Mouse (Mus musculus): ENCODE results near the gene Zcchc17. TPM values are rescaled to one million over a fixed set of nuclear protein-coding genes. Genes with fewer than 3 reads are reported as not detected.

The Zcchc17 gene
- polyA plus RNA-seq, 1 experiment from 2014 or later: 97.0 TPM

- 87% methylated on average over 3 of the region's 3 CpGs for WGBS
These were observed 47.2 kb downstream of the Zcchc17 start for GRCm38 (mm10) chr4:130312526-130312925.

GRCm38 (mm10) chr4:130309254-130309653 lies 50.5 kb downstream of the Zcchc17 start:
- peaks cover 9% of the 10 kb centered on the region for H3K27me3 ChIP-seq (ENCODE audit: control insufficient read depth, insufficient read depth, low read length)
- no peak overlapping the region for H3K27ac ChIP-seq (ENCODE audit: low read depth, low read length)
- H3K9ac ChIP-seq (replicated peaks; ENCODE audit: low read depth, low read length): peak overlapping the region; percentile 69
- H3K4me3 ChIP-seq (ENCODE audit: low read depth, low read length): peak overlapping the region; percentile 41
- H3K9me3 ChIP-seq (ENCODE audit: control insufficient read depth, low read length): no peaks in the 10 kb centered on the region
- H3K4me2 ChIP-seq (ENCODE audit: low read depth, low read length): peak overlapping the region; percentile 84
- WGBS: 46% methylated on average over 8 of the region's 8 CpGs
- H3K36me3 ChIP-seq (ENCODE audit: control insufficient read depth, insufficient read depth, low read length): peaks cover 4% of the 10 kb centered on the region; the same call in 1 of the 2 replicates
- ATAC-seq (ENCODE audit: low read depth): no peak
- 0 out of 2 replicates have a peak, but pooled peaks cover 2% of the 10 kb centered on the region for H3K4me1 ChIP-seq (ENCODE audit: control insufficient read depth, insufficient read depth, low read length)

More at GRCm38 (mm10) chr4:130312526-130312925, 47.2 kb downstream of the Zcchc17 start:
- ATAC-seq (ENCODE audit: low read depth): no peak
- no peak overlapping the region for H3K4me3 ChIP-seq (ENCODE audit: low read depth, low read length)
- H3K27ac ChIP-seq (ENCODE audit: low read depth, low read length): no peak overlapping the region
- H3K4me2 ChIP-seq (ENCODE audit: low read depth, low read length): no peak overlapping the region
- 0 out of 2 replicates have a peak, but pooled peaks cover 2% of the 10 kb centered on the region for H3K4me1 ChIP-seq (ENCODE audit: control insufficient read depth, insufficient read depth, low read length)
- H3K9me3 ChIP-seq (ENCODE audit: control insufficient read depth, low read length): no peaks in the 10 kb centered on the region
- no peak overlapping the region for H3K9ac ChIP-seq (replicated peaks; ENCODE audit: low read depth, low read length)
- no peaks in the 10 kb centered on the region for H3K27me3 ChIP-seq (ENCODE audit: control insufficient read depth, insufficient read depth, low read length)
- H3K36me3 ChIP-seq (ENCODE audit: control insufficient read depth, insufficient read depth, low read length): peaks cover 18% of the 10 kb centered on the region

GRCm38 (mm10) chr4:130308231-130309081 lies 51.3 kb downstream of the Zcchc17 start, which contains the start of the genes Fabp3 and Gm10570:
Gene Fabp3, plus strand, starts transcription at chr4:130308595.
Gene Gm10570, minus strand, starts transcription at chr4:130308674.
- Histone ChIP-seq H3K9me3 (ENCODE audit: control insufficient read depth, low read length) (no peaks in the 10 kb centered on the region), H3K9ac (replicated peaks; ENCODE audit: low read depth, low read length) (peak within 1 kb of the TSS; percentile 69), H3K4me3 (ENCODE audit: low read depth, low read length) (peak within 1 kb of the TSS; percentile 41), H3K36me3 (ENCODE audit: control insufficient read depth, insufficient read depth, low read length) (no peaks in the 10 kb centered on the region), H3K4me2 (ENCODE audit: low read depth, low read length) (peak within 1 kb of the TSS; percentile 84), H3K4me1 (ENCODE audit: control insufficient read depth, insufficient read depth, low read length) (0 out of 2 replicates have a peak, but pooled peaks cover 2% of the 10 kb centered on the region), H3K27ac (ENCODE audit: low read depth, low read length) (peak within 1 kb of the TSS; percentile 18), H3K27me3 (ENCODE audit: control insufficient read depth, insufficient read depth, low read length) (peaks cover 9% of the 10 kb centered on the region)
- under 1% methylated on average over 50 of the region's 52 CpGs for WGBS
- ATAC-seq (ENCODE audit: low read depth): peak; percentile 77

- Histone ChIP-seq H3K9me3 (ENCODE audit: control insufficient read depth, low read length) (no peaks in the 10 kb centered on the region), H3K27ac (ENCODE audit: low read depth, low read length) (peak overlapping the region; percentile 12; the same call in 1 of the 2 replicates), H3K36me3 (ENCODE audit: control insufficient read depth, insufficient read depth, low read length) (no peaks in the 10 kb centered on the region), H3K4me1 (ENCODE audit: control insufficient read depth, insufficient read depth, low read length) (0 out of 2 replicates have a peak, but pooled peaks cover 2% of the 10 kb centered on the region), H3K27me3 (ENCODE audit: control insufficient read depth, insufficient read depth, low read length) (peaks cover 9% of the 10 kb centered on the region), H3K9ac (replicated peaks; ENCODE audit: low read depth, low read length) (peak overlapping the region; percentile 69; the same call in 1 of the 2 replicates), H3K4me2 (ENCODE audit: low read depth, low read length) (peak overlapping the region; percentile 84), H3K4me3 (ENCODE audit: low read depth, low read length) (peak overlapping the region; percentile 41)
- under 1% methylated on average over 23 of the region's 23 CpGs for WGBS
- ATAC-seq (ENCODE audit: low read depth): peak; percentile 61
These were observed 51.9 kb downstream of the Zcchc17 start for GRCm38 (mm10) chr4:130307851-130308230.

GRCm38 (mm10) chr4:130306796-130307630 lies 52.7 kb downstream of the Zcchc17 start:
- no peak for ATAC-seq (ENCODE audit: low read depth)
- WGBS: 81% methylated on average over 10 of the region's 10 CpGs
- Histone ChIP-seq H3K9ac (replicated peaks; ENCODE audit: low read depth, low read length) (no peak overlapping the region), H3K9me3 (ENCODE audit: control insufficient read depth, low read length) (no peaks in the 10 kb centered on the region), H3K27me3 (ENCODE audit: control insufficient read depth, insufficient read depth, low read length) (peaks cover 9% of the 10 kb centered on the region), H3K4me3 (ENCODE audit: low read depth, low read length) (no peak overlapping the region), H3K27ac (ENCODE audit: low read depth, low read length) (no peak overlapping the region), H3K36me3 (ENCODE audit: control insufficient read depth, insufficient read depth, low read length) (no peaks in the 10 kb centered on the region), H3K4me2 (ENCODE audit: low read depth, low read length) (peak overlapping the region; percentile 84), H3K4me1 (ENCODE audit: control insufficient read depth, insufficient read depth, low read length) (0 out of 2 replicates have a peak, but pooled peaks cover 2% of the 10 kb centered on the region)

- WGBS: 18% methylated on average over 3 of the region's 3 CpGs
- Histone ChIP-seq H3K27me3 (ENCODE audit: control insufficient read depth, insufficient read depth, low read length) (peaks cover 9% of the 10 kb centered on the region), H3K9me3 (ENCODE audit: control insufficient read depth, low read length) (no peaks in the 10 kb centered on the region), H3K4me1 (ENCODE audit: control insufficient read depth, insufficient read depth, low read length) (0 out of 2 replicates have a peak, but pooled peaks cover 2% of the 10 kb centered on the region), H3K36me3 (ENCODE audit: control insufficient read depth, insufficient read depth, low read length) (no peaks in the 10 kb centered on the region), H3K9ac (replicated peaks; ENCODE audit: low read depth, low read length) (no peak overlapping the region), H3K4me2 (ENCODE audit: low read depth, low read length) (no peak overlapping the region), H3K27ac (ENCODE audit: low read depth, low read length) (no peak overlapping the region), H3K4me3 (ENCODE audit: low read depth, low read length) (no peak overlapping the region)
- ATAC-seq (ENCODE audit: low read depth): no peak
These were observed 55.0 kb downstream of the Zcchc17 start for GRCm38 (mm10) chr4:130304746-130305145.

GRCm38 (mm10) chr4:130302285-130302870 lies 57.4 kb downstream of the Zcchc17 start:
- no peaks in the 10 kb centered on the region for H3K4me1 ChIP-seq (ENCODE audit: control insufficient read depth, insufficient read depth, low read length)
- ATAC-seq (ENCODE audit: low read depth): no peak
- peaks cover 8% of the 10 kb centered on the region for H3K27me3 ChIP-seq (ENCODE audit: control insufficient read depth, insufficient read depth, low read length)
- H3K9ac ChIP-seq (replicated peaks; ENCODE audit: low read depth, low read length): no peak overlapping the region
- H3K4me3 ChIP-seq (ENCODE audit: low read depth, low read length): no peak overlapping the region
- WGBS: 51% methylated on average over 12 of the region's 12 CpGs
- H3K27ac ChIP-seq (ENCODE audit: low read depth, low read length): no peak overlapping the region
- no peak overlapping the region for H3K4me2 ChIP-seq (ENCODE audit: low read depth, low read length)
- no peaks in the 10 kb centered on the region for H3K36me3 ChIP-seq (ENCODE audit: control insufficient read depth, insufficient read depth, low read length)
- no peaks in the 10 kb centered on the region for H3K9me3 ChIP-seq (ENCODE audit: control insufficient read depth, low read length)

- H3K9me3 ChIP-seq (ENCODE audit: control insufficient read depth, low read length): no peaks in the 10 kb centered on the region
- no peak overlapping the region for H3K27ac ChIP-seq (ENCODE audit: low read depth, low read length)
- WGBS: 66% methylated on average over 8 of the region's 8 CpGs
- H3K4me1 ChIP-seq (ENCODE audit: control insufficient read depth, insufficient read depth, low read length): no peaks in the 10 kb centered on the region
- H3K27me3 ChIP-seq (ENCODE audit: control insufficient read depth, insufficient read depth, low read length): no peaks in the 10 kb centered on the region
- ATAC-seq (ENCODE audit: low read depth): no peak
- no peak overlapping the region for H3K4me3 ChIP-seq (ENCODE audit: low read depth, low read length)
- H3K9ac ChIP-seq (replicated peaks; ENCODE audit: low read depth, low read length): no peak overlapping the region
- no peaks in the 10 kb centered on the region for H3K36me3 ChIP-seq (ENCODE audit: control insufficient read depth, insufficient read depth, low read length)
- no peak overlapping the region for H3K4me2 ChIP-seq (ENCODE audit: low read depth, low read length)
These were observed 60.1 kb downstream of the Zcchc17 start for GRCm38 (mm10) chr4:130299629-130300018.

Measured in neural tube, embryonic 14.5 days (tissue).